Mouse (Mus musculus) R1 (cell line): ENCODE results near the gene Vash1.
A peak's percentile ranks its signal among the peaks of the same experiment; 100 is the strongest.

ENCODE experiments used
- DNase-seq: peaks from one replicate; pipeline ENCODE4 v3.0.0-alpha.2; 2018; ENCODE audit warnings: low read depth, low spot score

Gene Vash1

DNA sequence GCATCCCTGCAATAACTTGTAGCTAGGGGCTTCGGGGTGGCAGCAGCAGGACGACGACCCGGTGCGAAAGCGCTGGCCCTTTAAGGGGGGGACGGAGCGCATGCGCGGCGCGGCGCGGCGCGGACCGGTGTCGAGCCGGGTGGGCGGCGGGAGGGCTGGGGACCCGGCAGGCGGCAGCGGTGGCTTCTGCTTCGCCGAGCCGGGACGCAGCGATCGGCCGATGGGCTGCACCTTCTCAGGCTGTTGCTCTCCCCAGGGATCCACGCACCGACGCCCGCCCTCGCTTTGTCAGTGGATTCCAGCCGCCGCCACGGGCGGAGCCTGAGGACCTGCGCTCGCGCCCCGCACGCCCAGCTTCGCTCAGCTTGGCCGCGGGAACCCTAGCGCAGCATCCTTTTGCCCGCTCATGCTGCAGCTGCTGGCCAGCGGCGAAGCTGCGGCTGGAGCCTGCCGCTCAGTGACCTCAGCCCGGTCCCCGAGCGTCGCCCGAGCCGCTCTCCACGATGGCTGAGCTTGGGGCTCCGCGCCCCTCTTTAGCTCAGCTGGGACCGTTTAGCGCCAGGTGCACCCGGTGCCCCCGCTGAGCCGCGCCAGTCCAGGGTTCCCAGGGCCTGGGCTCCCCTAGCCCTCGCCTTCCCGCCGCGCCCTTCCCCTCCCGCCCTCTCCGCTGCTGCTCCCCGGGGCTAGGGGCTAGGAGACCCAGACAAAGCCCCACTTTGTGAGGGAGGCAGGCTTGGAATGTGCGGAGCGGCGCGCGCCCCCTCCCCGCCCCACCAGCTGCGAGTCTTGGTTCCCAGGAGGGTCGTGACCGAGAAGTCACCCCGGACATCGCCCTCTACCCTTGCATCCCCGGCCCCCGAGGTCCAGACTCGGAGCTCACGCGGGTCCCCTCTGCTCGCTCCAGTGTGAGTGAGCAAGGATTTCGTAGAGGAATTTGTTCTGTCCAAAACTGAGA is at the start of gene Vash1:
Gene Vash1, plus strand, starts transcription at position 110 of the 955 bp plus-strand sequence.
- DNase-seq = peak; percentile 66

DNA sequence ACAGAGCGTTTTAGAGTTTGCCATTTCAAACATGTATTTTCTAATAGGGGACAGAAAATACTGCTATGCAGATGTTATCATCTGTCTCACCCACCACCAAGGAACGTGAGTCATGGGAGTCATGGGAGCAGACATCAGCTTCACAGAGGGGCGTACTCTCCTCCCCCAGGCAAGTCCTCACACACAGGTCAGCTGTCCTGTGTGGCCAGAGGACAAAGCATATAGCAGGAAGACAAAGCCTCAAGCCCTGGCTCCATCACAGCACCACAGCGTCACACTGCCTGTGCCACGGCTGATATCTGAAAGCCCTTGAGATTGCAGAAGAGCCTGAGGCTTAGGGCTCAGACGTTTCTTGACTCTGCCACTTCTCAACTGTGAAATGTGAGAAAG is 49.7 kb upstream of the Vash1 start:
- no peak for DNase-seq

DNA sequence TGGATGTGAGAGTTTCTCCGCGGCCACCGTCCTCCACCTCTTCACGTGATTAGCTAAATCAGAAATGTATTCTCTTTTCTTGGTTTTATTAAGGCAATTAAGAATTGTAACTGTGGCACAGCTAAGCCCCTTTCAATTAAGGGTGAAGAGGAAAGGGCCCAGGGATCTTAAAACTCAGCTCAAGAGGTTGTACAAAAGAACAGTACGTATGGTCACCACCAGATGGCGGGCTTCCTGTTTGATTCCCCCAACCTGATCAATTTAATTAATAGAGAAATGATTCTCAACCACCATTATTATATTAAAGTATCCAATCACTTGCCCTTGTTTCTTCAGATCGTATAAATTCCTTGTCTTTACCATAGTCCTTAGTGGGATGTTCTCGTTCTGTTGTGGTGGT is 36.7 kb upstream of the Vash1 start:
- peak; percentile 49 for DNase-seq

GRCm38 (mm10) chr12:86644512-86645273 is 33.8 kb upstream of the Vash1 start:
- no peak for DNase-seq

GRCm38 (mm10) chr12:86645494-86645893 is 33.0 kb upstream of the Vash1 start:
- DNase-seq = no peak

DNA sequence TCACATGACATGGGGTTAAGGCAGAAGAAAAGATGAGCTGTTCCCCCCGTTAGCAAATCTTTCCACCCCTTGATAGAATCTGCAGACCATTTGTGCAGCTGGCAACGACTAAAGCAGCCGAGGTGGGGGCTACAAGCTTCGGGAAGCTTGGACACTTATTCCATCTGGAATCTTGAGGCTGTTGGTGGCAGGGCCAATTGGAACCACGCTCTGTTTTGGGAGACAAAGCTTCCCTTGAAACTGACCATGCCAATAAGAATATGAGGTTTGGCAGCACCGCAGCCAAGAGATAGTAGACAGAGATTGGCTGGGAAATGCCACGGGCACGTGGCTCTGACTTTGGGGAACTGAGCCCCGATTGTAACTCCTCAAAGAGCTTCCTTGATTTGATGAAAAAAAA is 31.7 kb upstream of the Vash1 start:
- no peak for DNase-seq

DNA sequence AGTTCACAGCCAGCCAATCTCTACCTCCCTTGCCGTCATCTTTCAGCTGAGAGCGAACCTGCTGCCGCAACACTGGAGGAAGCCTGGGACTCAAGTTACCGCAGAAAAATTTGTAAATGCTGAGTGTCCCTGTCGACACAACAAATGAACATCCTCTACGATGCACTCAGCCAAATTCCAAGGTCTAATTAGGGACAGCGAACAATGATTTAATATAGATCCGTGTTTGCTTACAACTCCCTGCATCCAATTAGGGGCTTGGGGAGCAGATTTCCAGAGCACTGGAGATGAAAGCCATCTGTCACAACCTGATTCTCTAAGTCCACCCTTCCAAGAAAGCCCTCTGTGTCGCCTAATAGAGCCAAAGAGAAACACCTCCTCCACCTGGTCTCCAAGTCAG is 31.2 kb upstream of the Vash1 start:
- DNase-seq = no peak

DNA sequence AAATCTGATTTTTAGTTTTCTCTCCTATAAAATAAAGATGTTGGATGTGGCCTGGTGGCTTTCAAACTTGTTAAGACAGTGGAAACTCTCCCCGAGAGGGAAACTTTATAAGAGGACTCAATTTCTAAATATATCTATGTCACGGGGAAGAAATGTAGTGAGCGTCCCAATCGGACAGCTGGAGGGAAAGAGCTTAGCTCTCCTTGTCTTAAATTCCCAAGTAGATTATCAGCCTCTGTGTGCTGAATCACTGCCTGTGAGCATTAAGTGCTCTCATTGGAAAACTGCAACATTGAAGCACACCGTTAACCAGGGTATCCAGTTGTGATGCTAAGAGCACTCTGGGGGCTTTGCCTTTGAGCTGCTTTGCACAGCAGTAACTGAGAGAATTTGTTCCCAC is 30.8 kb upstream of the Vash1 start:
- DNase-seq = no peak

DNA sequence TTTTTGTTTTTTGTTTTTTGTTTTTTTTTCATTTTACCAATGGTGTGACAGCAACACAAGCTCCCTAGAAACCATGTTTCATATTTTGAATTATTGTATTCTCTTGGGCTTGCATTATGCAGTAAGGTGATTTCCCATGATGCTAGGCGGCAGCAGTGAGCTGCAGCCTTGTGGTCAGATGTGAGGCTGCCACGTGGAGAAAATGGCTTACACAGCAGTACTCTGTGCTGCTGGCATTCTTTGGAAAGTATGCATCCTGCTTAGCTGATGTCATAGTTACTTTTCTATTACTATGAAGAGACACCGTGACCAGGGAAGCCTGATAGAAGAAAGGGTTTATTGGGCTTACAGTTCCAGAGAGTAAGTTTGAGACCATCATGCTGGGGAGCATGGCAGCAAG is 30.0 kb upstream of the Vash1 start:
- no peak for DNase-seq

DNA sequence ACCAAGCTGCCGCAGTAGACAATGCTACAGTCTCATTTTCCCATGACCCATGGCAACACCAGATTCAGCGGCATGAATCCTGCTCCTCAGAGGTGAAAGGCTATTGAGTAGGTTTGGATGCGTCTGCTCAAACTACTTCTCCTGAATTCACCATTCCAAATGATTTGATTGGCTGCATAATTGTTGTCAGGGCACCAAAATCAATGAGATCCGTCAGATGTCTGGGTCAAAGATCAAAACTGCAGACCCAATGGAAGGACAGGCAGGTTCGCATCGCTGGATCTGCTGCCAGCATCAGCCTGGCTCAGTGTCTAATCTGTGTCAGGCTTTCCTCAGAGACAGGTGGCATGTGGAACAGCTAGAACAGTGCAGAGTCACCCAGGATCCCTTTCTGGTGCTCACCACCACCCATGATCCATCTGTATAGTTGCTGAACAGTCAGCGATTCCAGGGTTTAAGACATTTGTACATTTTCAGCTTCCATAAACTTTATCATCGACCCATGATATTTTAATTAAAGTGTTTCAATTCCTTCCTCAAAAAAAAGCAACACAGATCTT is 27.1 kb upstream of the Vash1 start:
- no peak for DNase-seq

DNA sequence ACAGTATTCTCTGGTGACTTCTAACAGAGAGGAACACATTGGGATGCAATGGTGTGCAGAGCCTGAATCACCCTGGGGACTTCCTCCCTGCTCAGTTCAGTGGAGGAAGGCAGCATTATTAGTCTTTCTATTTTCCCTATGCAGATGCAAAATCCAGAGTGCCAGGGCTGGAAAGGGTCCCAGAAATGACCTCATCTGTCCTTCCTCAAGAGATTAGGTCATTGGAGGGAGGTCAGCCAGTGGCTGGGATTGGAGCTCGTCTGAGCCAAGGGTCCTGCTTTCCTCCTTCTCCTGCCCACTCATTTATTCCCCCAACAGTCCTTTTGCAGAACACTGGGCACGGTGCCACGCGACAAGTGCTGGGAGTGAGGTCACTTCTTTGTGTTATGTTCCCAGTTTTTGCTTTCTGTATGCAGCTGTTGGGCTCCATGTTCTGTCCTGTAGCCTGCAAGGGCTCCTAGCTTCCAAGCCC is 25.9 kb upstream of the Vash1 start:
- no peak for DNase-seq

DNA sequence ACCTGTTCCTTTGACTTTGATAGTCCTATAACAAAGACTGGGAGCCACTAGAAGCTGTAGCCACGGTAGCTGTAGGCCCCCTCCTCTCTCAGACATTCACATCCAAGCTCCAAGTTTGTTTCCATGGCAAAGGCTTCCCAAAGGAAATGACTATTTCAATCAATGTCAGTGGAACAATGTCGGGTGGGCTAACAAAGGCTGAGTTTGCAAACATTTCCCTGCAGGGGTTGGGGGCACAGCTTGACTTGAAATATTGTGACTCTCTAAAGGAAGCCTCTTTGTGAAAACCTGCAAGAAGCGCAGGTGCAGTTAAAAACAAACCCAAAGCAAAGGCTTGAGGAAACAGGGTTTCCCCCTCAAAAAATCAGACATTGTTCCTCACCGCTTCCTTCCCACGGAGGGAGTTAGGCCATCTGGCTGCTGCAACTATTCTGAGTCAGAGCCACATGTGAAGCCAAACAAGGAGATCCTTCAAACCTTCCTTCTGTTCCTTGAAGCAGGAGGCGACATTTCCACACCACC is 19.0 kb upstream of the Vash1 start:
- DNase-seq = peak; percentile 77

GRCm38 (mm10) chr12:86660466-86660865 is 18.0 kb upstream of the Vash1 start:
- no peak for DNase-seq

DNA sequence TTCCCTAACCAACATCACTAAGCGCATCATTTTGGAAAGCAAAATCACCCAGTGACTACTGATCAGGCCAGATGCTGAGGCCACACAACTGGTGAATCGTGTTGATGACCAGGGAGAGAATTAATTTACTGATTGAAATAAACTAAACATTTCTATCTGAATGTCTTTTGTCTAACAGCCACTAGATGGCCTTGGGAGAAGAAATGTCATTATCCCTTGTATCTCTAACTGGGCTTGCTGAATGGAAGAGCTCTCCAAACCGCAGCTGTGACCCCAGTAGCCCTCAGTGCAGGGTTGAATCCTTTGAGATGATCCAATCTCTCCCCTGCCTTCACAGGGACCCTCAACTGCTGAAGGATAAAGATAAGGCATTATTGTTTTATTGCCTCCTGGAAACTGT is 12.8 kb upstream of the Vash1 start:
- peak; percentile 18 for DNase-seq

GRCm38 (mm10) chr12:86668404-86668803 is 10.1 kb upstream of the Vash1 start:
- DNase-seq = no peak

- DNase-seq = no peak
These were observed 6.4 kb upstream of the Vash1 start for GRCm38 (mm10) chr12:86672105-86672504.

- no peak for DNase-seq
These were observed 6.0 kb upstream of the Vash1 start for GRCm38 (mm10) chr12:86672507-86672906.

GRCm38 (mm10) chr12:86679546-86679930 is 1.0 kb downstream of the Vash1 start:
- no peak for DNase-seq

DNA sequence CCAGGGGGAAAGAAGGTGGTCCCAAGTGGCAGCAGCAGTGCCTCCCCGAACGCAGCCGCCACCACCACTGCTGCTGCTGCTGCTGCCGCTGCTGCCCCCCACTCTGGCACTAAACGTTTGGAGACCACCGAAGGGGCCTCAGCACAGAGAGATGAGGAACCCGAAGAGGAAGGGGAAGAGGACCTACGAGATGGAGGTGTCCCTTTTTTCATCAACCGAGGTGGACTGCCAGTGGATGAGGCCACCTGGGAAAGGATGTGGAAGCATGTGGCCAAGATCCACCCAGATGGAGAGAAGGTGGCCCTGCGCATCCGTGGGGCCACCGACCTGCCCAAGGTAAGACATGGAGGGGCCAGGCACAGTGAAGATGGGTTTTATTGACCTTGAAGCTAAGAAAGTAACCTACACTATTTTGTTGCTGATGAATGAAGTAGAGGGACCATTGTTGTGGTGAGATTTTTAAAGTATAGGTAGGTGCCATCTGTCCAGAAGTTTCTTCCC is 1.5 kb downstream of the Vash1 start:
- no peak for DNase-seq

GRCm38 (mm10) chr12:86680591-86681193 is 2.2 kb downstream of the Vash1 start:
- no peak for DNase-seq

- no peak for DNase-seq
These were observed 3.1 kb downstream of the Vash1 start for GRCm38 (mm10) chr12:86681626-86682025.
